In the genomic region with DNA sequence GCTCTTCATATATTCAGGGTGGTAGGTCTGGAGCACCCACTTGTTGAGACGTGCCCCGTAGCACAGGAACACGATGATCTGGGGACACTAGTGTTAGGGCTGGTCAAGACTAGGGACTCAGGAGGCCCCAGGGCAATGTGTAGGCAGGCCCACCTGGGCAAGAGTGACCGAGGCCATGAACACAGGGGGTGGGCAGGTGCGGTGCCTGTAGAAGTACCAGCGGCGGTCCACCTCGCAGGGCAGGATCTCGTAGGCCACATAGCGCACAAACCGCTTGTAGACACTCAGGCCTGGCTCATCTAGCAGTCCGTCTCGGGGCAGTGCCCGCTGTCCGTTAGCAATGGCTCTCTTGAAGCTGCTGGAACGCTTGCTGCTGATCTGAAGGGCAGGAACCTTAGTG, we compare ENCODE assay signal across 8 mouse cellular contexts. TPM values are rescaled to one million over a fixed set of nuclear protein-coding genes. Genes with fewer than 3 reads are reported as not detected.
A peak's percentile ranks its signal among the peaks of the same experiment; 100 is the strongest.
DNase-seq lines count a peak whose midpoint lies in the region; ATAC-seq and TF ChIP-seq lines count a peak whose summit lies in the region.

No protein-coding gene starts in this region.

- H3K4me1 ChIP-seq in heart, embryonic 15.5 days (replicated peaks): peaks cover 66% of the 10 kb centered on the region
- peaks cover 57% of the 10 kb centered on the region for H3K4me1 ChIP-seq in embryonic facial prominence, embryonic 13.5 days
- peaks cover 43% of the 10 kb centered on the region for H3K4me1 ChIP-seq in heart, postnatal 0 days (ENCODE audit: control insufficient read depth, insufficient read depth)
- H3K4me1 ChIP-seq in midbrain, embryonic 13.5 days (replicated peaks): peaks cover 66% of the 10 kb centered on the region

- no peak for DNase-seq in heart, postnatal 10 days
- no peak for DNase-seq in heart, postnatal 0 days (ENCODE audit: low spot score)
- DNase-seq in frontal cortex, adult 2 months (ENCODE audit: extremely low spot score in 1 of 2, low spot score in 1 of 2): no peak
- DNase-seq in gastrocnemius, postnatal 14 days: no peak
- DNase-seq in left cerebral cortex, postnatal 4 days: no peak

- peak overlapping the region; percentile 91 for H3K4me2 ChIP-seq in heart, embryonic 15.5 days
- peak overlapping the region; percentile 98 for H3K4me2 ChIP-seq in embryonic facial prominence, embryonic 13.5 days
- peak overlapping the region; percentile 95; the same call in 1 of the 2 replicates for H3K4me2 ChIP-seq in heart, postnatal 0 days (ENCODE audit: low read depth, low read length)
- peak overlapping the region; percentile 98 for H3K4me2 ChIP-seq in midbrain, embryonic 13.5 days (replicated peaks)

- H3K9ac ChIP-seq in heart, embryonic 15.5 days: peak overlapping the region; percentile 62; the same call in 1 of the 2 replicates
- no peak overlapping the region for H3K9ac ChIP-seq in embryonic facial prominence, embryonic 13.5 days
- H3K9ac ChIP-seq in heart, postnatal 0 days (replicated peaks; ENCODE audit: low read depth, low read length): 0 out of 2 replicates have a peak overlapping the region, but pooled peaks have one; percentile 57
- H3K9ac ChIP-seq in midbrain, embryonic 13.5 days (replicated peaks): no peak overlapping the region; the same call in 1 of the 2 replicates

- intact Hi-C loops in heart, postnatal 10 days (cut with DNase I): no loop called here
- intact Hi-C loops in gastrocnemius, postnatal 14 days (cut with DNase I; ENCODE audit: low total_unique reads): no loop called here
- intact Hi-C loops in left cerebral cortex, postnatal 4 days (cut with DNase I): no loop called here

- no peak for TF ChIP-seq CTCF in heart, postnatal 0 days (IDR thresholded peaks at IDR 0.05; ENCODE audit: low read depth)

- no peak overlapping the region for H3K27ac ChIP-seq in heart, embryonic 15.5 days
- H3K27ac ChIP-seq in embryonic facial prominence, embryonic 13.5 days: 0 out of 2 replicates have a peak overlapping the region, but pooled peaks have one; percentile 16
- H3K27ac ChIP-seq in heart, postnatal 0 days (ENCODE audit: low read depth): peak overlapping the region; percentile 77
- H3K27ac ChIP-seq in midbrain, embryonic 13.5 days: peak overlapping the region; percentile 80; the same call in 1 of the 2 replicates

- ATAC-seq in heart, embryonic 15.5 days (replicated peaks; ENCODE audit: insufficient number of reproducible peaks, insufficient read depth, low FRiP score, low read depth): no peak
- ATAC-seq in embryonic facial prominence, embryonic 13.5 days (ENCODE audit: insufficient number of reproducible peaks, insufficient read depth, low FRiP score, low TSS enrichment, low read depth): no peak
- no peak for ATAC-seq in heart, postnatal 0 days (ENCODE audit: insufficient read depth, low read depth)
- ATAC-seq in midbrain, embryonic 13.5 days: no peak

- WGBS in heart, embryonic 15.5 days: 92% methylated on average over 16 of the region's 16 CpGs
- 90% methylated on average over 16 of the region's 16 CpGs for whole genome bisulfite sequencing in embryonic facial prominence, embryonic 13.5 days
- WGBS in heart, postnatal 0 days: 92% methylated on average over 16 of the region's 16 CpGs
- 92% methylated on average over 16 of the region's 16 CpGs for WGBS in midbrain, embryonic 13.5 days

- H3K9me3 ChIP-seq in heart, embryonic 15.5 days (replicated peaks): no peaks in the 10 kb centered on the region
- no peaks in the 10 kb centered on the region for H3K9me3 ChIP-seq in embryonic facial prominence, embryonic 13.5 days
- H3K9me3 ChIP-seq in heart, postnatal 0 days (replicated peaks; ENCODE audit: control insufficient read depth, low read length): no peaks in the 10 kb centered on the region
- no peaks in the 10 kb centered on the region for H3K9me3 ChIP-seq in midbrain, embryonic 13.5 days

- H3K27me3 ChIP-seq in heart, embryonic 15.5 days: no peaks in the 10 kb centered on the region
- no peaks in the 10 kb centered on the region for H3K27me3 ChIP-seq in embryonic facial prominence, embryonic 13.5 days
- no peaks in the 10 kb centered on the region for H3K27me3 ChIP-seq in heart, postnatal 0 days (ENCODE audit: control insufficient read depth, insufficient read depth, low read length)
- no peaks in the 10 kb centered on the region for H3K27me3 ChIP-seq in midbrain, embryonic 13.5 days

- no peak for TF ChIP-seq EP300 in heart, postnatal 0 days (IDR thresholded peaks at IDR 0.05; ENCODE audit: low read depth)

- peak overlapping the region; percentile 47; the same call in 1 of the 2 replicates for H3K4me3 ChIP-seq in heart, embryonic 15.5 days
- H3K4me3 ChIP-seq in embryonic facial prominence, embryonic 13.5 days: no peak overlapping the region
- H3K4me3 ChIP-seq in heart, postnatal 0 days (ENCODE audit: low read depth, low read length): no peak overlapping the region
- H3K4me3 ChIP-seq in midbrain, embryonic 13.5 days (replicated peaks): peak overlapping the region; percentile 88; the same call in 1 of the 2 replicates

- peaks cover 34% of the 10 kb centered on the region for H3K36me3 ChIP-seq in heart, embryonic 15.5 days
- H3K36me3 ChIP-seq in embryonic facial prominence, embryonic 13.5 days: peaks cover 56% of the 10 kb centered on the region
- peaks cover 38% of the 10 kb centered on the region for H3K36me3 ChIP-seq in heart, postnatal 0 days (replicated peaks; ENCODE audit: control insufficient read depth, insufficient read depth, low read length)
- H3K36me3 ChIP-seq in midbrain, embryonic 13.5 days: peaks cover 46% of the 10 kb centered on the region

RNA-seq across cellular contexts. Expression of gene Rhbdl1, which starts 1.3 kb away (rescaled TPM):
- 1.4 and 1.7 TPM in 2 replicates for polyA plus RNA-seq in heart, embryonic 15.5 days (2015; fragmentation: Nextera tagmentation; extraction: Ambion mirVana)
- 1 to 10 TPM; 2.2 to 2.6 TPM for total RNA-seq in heart, postnatal 10 days (2021)
- 1.4 and 2.7 TPM in 2 replicates for polyA plus RNA-seq in embryonic facial prominence, embryonic 13.5 days (2015; fragmentation: Nextera tagmentation; extraction: Ambion mirVana)
- 1.7 and 2.3 TPM in 2 replicates for total RNA-seq in heart, postnatal 0 days (2014; rRNA removed; ENCODE audit: low replicate concordance)
- polyA plus RNA-seq in heart, postnatal 0 days (2015; fragmentation: Nextera tagmentation; extraction: Ambion mirVana): 1.7 and 2.2 TPM in 2 replicates
- polyA plus RNA-seq in midbrain, embryonic 13.5 days (2015; fragmentation: Nextera tagmentation; extraction: Ambion mirVana): 17.3 and 18.1 TPM in 2 replicates
- polyA plus RNA-seq in frontal cortex, adult 2 months (2012; rRNA removed): 106 and 111 TPM in 2 replicates
- 10 to 100 TPM; 11.7 to 12.0 TPM for total RNA-seq in gastrocnemius, postnatal 14 days (2021)
- total RNA-seq in left cerebral cortex, postnatal 4 days (2021): 10 to 100 TPM; 58.5 to 61.5 TPM

RNA-seq across cellular contexts. Expression of gene Stub1, which starts 2.6 kb away (rescaled TPM):
- polyA plus RNA-seq in heart, embryonic 15.5 days (2015; fragmentation: Nextera tagmentation; extraction: Ambion mirVana): 251 and 301 TPM in 2 replicates
- 100 to 1,000 TPM; 123 to 132 TPM for total RNA-seq in heart, postnatal 10 days (2021)
- polyA plus RNA-seq in embryonic facial prominence, embryonic 13.5 days (2015; fragmentation: Nextera tagmentation; extraction: Ambion mirVana): 319 and 353 TPM in 2 replicates
- total RNA-seq in heart, postnatal 0 days (2014; rRNA removed; ENCODE audit: low replicate concordance): 115 and 154 TPM in 2 replicates
- 212 and 219 TPM in 2 replicates for polyA plus RNA-seq in heart, postnatal 0 days (2015; fragmentation: Nextera tagmentation; extraction: Ambion mirVana)
- polyA plus RNA-seq in midbrain, embryonic 13.5 days (2015; fragmentation: Nextera tagmentation; extraction: Ambion mirVana): 314 and 316 TPM in 2 replicates
- 272 and 292 TPM in 2 replicates for polyA plus RNA-seq in frontal cortex, adult 2 months (2012; rRNA removed)
- 10 to 100 TPM; 80.2 to 81.3 TPM for total RNA-seq in gastrocnemius, postnatal 14 days (2021)
- total RNA-seq in left cerebral cortex, postnatal 4 days (2021): 100 to 1,000 TPM; 162 to 171 TPM

RNA-seq across cellular contexts. Expression of gene Gm20683, which starts 5.7 kb away (rescaled TPM):
- 1.7 and 3.0 TPM in 2 replicates for polyA plus RNA-seq in heart, embryonic 15.5 days (2015; fragmentation: Nextera tagmentation; extraction: Ambion mirVana)
- 1 to 10 TPM; 4.2 to 4.7 TPM for total RNA-seq in heart, postnatal 10 days (2021)
- polyA plus RNA-seq in embryonic facial prominence, embryonic 13.5 days (2015; fragmentation: Nextera tagmentation; extraction: Ambion mirVana): 1.3 and 2.9 TPM in 2 replicates
- 3.8 TPM in 1 of 2 replicates, not detected in the other for total RNA-seq in heart, postnatal 0 days (2014; rRNA removed; ENCODE audit: low replicate concordance)
- polyA plus RNA-seq in heart, postnatal 0 days (2015; fragmentation: Nextera tagmentation; extraction: Ambion mirVana): 1.5 and 1.8 TPM in 2 replicates
- polyA plus RNA-seq in midbrain, embryonic 13.5 days (2015; fragmentation: Nextera tagmentation; extraction: Ambion mirVana): 7.5 and 8.0 TPM in 2 replicates
- polyA plus RNA-seq in frontal cortex, adult 2 months (2012; rRNA removed): 41.5 and 43.1 TPM in 2 replicates
- total RNA-seq in gastrocnemius, postnatal 14 days (2021): 10 to 100 TPM in 1 of 2 experiments, 1 to 10 TPM in 1; 7.5 to 11.0 TPM
- 10 to 100 TPM; 22.7 to 26.6 TPM for total RNA-seq in left cerebral cortex, postnatal 4 days (2021)

RNA-seq across cellular contexts. Expression of gene Jmjd8, which starts 7.1 kb away (rescaled TPM):
- 30.9 and 36.6 TPM in 2 replicates for polyA plus RNA-seq in heart, embryonic 15.5 days (2015; fragmentation: Nextera tagmentation; extraction: Ambion mirVana)
- total RNA-seq in heart, postnatal 10 days (2021): 10 to 100 TPM; 33.7 to 34.5 TPM
- 48.3 and 52.8 TPM in 2 replicates for polyA plus RNA-seq in embryonic facial prominence, embryonic 13.5 days (2015; fragmentation: Nextera tagmentation; extraction: Ambion mirVana)
- 32.2 and 34.6 TPM in 2 replicates for total RNA-seq in heart, postnatal 0 days (2014; rRNA removed; ENCODE audit: low replicate concordance)
- 26.1 and 26.2 TPM in 2 replicates for polyA plus RNA-seq in heart, postnatal 0 days (2015; fragmentation: Nextera tagmentation; extraction: Ambion mirVana)
- polyA plus RNA-seq in midbrain, embryonic 13.5 days (2015; fragmentation: Nextera tagmentation; extraction: Ambion mirVana): 72.8 and 74.6 TPM in 2 replicates
- 65.0 and 65.6 TPM in 2 replicates for polyA plus RNA-seq in frontal cortex, adult 2 months (2012; rRNA removed)
- 10 to 100 TPM; 20.3 to 23.6 TPM for total RNA-seq in gastrocnemius, postnatal 14 days (2021)
- total RNA-seq in left cerebral cortex, postnatal 4 days (2021): 10 to 100 TPM; 54.8 to 55.1 TPM

RNA-seq across cellular contexts. Expression of gene Rhot2, which starts 8.8 kb away (rescaled TPM):
- 24.2 and 26.1 TPM in 2 replicates for polyA plus RNA-seq in heart, embryonic 15.5 days (2015; fragmentation: Nextera tagmentation; extraction: Ambion mirVana)
- total RNA-seq in heart, postnatal 10 days (2021): 10 to 100 TPM; 80.4 to 86.5 TPM
- 26.4 and 31.4 TPM in 2 replicates for polyA plus RNA-seq in embryonic facial prominence, embryonic 13.5 days (2015; fragmentation: Nextera tagmentation; extraction: Ambion mirVana)
- 88.2 and 116 TPM in 2 replicates for total RNA-seq in heart, postnatal 0 days (2014; rRNA removed; ENCODE audit: low replicate concordance)
- polyA plus RNA-seq in heart, postnatal 0 days (2015; fragmentation: Nextera tagmentation; extraction: Ambion mirVana): 27.1 and 27.5 TPM in 2 replicates
- 15.6 and 16.4 TPM in 2 replicates for polyA plus RNA-seq in midbrain, embryonic 13.5 days (2015; fragmentation: Nextera tagmentation; extraction: Ambion mirVana)
- polyA plus RNA-seq in frontal cortex, adult 2 months (2012; rRNA removed): 101 and 122 TPM in 2 replicates
- 10 to 100 TPM; 38.0 to 47.1 TPM for total RNA-seq in gastrocnemius, postnatal 14 days (2021)
- 10 to 100 TPM; 58.5 to 65.2 TPM for total RNA-seq in left cerebral cortex, postnatal 4 days (2021)

Comparison
In these comparisons a context has a peak if more than half of its experiments do, and no peak if none do; other contexts are left out.
1. H3K4me3 ChIP-seq: peak in heart, embryonic 15.5 days (single experiment) and midbrain, embryonic 13.5 days (single experiment); none in embryonic facial prominence, embryonic 13.5 days (single experiment) and heart, postnatal 0 days (single experiment).
2. H3K9ac ChIP-seq: peak in heart, embryonic 15.5 days (single experiment) and heart, postnatal 0 days (single experiment); none in embryonic facial prominence, embryonic 13.5 days (single experiment) and midbrain, embryonic 13.5 days (single experiment).
3. Peak in every context shown above with its lines, with median percentiles within 50 percentile points of each other: H3K4me2 ChIP-seq.